Mouse (Mus musculus): Measurements from ENCODE around the gene Slc22a14.
"Not testable (repeated sequence)": the region's sequence is repeated elsewhere in the genome, so short reads cannot be mapped to it uniquely, and the experiment has no call there.

The Slc22a14 gene

GRCm38 (mm10) chr9:119255096-119255495 is 110.3 kb downstream of the Slc22a14 start:
- no peak for DNase-seq

- DNase-seq = no peak
Observed at GRCm38 (mm10) chr9:119254187-119254586, 111.2 kb downstream of the Slc22a14 start.

GRCm38 (mm10) chr9:119247996-119248395 is 117.4 kb downstream of the Slc22a14 start:
- no peak for DNase-seq

GRCm38 (mm10) chr9:119246826-119247225 is 118.5 kb downstream of the Slc22a14 start:
- DNase-seq = no peak

- no peak for DNase-seq
Observed at GRCm38 (mm10) chr9:119243981-119244380, 121.4 kb downstream of the Slc22a14 start.

- no peak for DNase-seq
Observed at GRCm38 (mm10) chr9:119241169-119241865, 124.0 kb downstream of the Slc22a14 start.

GRCm38 (mm10) chr9:119240286-119240997 is 124.9 kb downstream of the Slc22a14 start:
- DNase-seq = peak; percentile 28

GRCm38 (mm10) chr9:119239274-119239673 is 126.1 kb downstream of the Slc22a14 start:
- no peak for DNase-seq

- no peak for DNase-seq
Observed at GRCm38 (mm10) chr9:119238796-119239195, 126.6 kb downstream of the Slc22a14 start.

GRCm38 (mm10) chr9:119231552-119231951 is 133.8 kb downstream of the Slc22a14 start:
- DNase-seq = no peak

GRCm38 (mm10) chr9:119230829-119231228 is 134.5 kb downstream of the Slc22a14 start:
- no peak for DNase-seq

- DNase-seq = no peak
Observed at GRCm38 (mm10) chr9:119220249-119220648, 145.1 kb downstream of the Slc22a14 start.

- DNase-seq = no peak
Observed at GRCm38 (mm10) chr9:119219667-119220066, 145.7 kb downstream of the Slc22a14 start.

- not testable (repeated sequence) for DNase-seq
Observed at GRCm38 (mm10) chr9:119215341-119215740, 150.0 kb downstream of the Slc22a14 start.

GRCm38 (mm10) chr9:119214601-119215000 is 150.8 kb downstream of the Slc22a14 start:
- DNase-seq = no peak

- DNase-seq = no peak
Observed at GRCm38 (mm10) chr9:119212996-119213395, 152.4 kb downstream of the Slc22a14 start.

GRCm38 (mm10) chr9:119208998-119209397 is 156.4 kb downstream of the Slc22a14 start, which contains the start of gene Slc22a13:
Gene Slc22a13, minus strand, starts transcription at chr9:119209098.
- DNase-seq = no peak

GRCm38 (mm10) chr9:119207113-119207512 is 158.2 kb downstream of the Slc22a14 start:
- DNase-seq = no peak

- no peak for DNase-seq
Observed at GRCm38 (mm10) chr9:119206666-119207065, 158.7 kb downstream of the Slc22a14 start.

GRCm38 (mm10) chr9:119205756-119206155 is 159.6 kb downstream of the Slc22a14 start:
- DNase-seq = no peak

GRCm38 (mm10) chr9:119203617-119204016 is 161.7 kb downstream of the Slc22a14 start:
- no peak for DNase-seq

- no peak for DNase-seq
Observed at GRCm38 (mm10) chr9:119201653-119202052, 163.7 kb downstream of the Slc22a14 start.

GRCm38 (mm10) chr9:119199151-119199861 is 166.0 kb downstream of the Slc22a14 start:
- no peak for DNase-seq

Data from right cerebral cortex, adult 18-20 months (tissue).